Mouse (Mus musculus) heart, adult 9 months (tissue): ENCODE data around the gene Lrrc23.
"Not testable (repeated sequence)": the region's sequence is repeated elsewhere in the genome, so short reads cannot be mapped to it uniquely, and the experiment has no call there.

Experiments
- DNase-seq, 2 experiments: peaks; one replicate each; pipeline ENCODE4 v3.0.0; 2022; ENCODE audit warnings: low spot score in 2 of 2

The Lrrc23 gene

GRCm38 (mm10) chr6:124779222-124779983 lies at the start of gene Lrrc23:
Gene Lrrc23, minus strand, starts transcription at chr6:124779727.
- peak; percentile 52 to 65 for DNase-seq

- DNase-seq = no peak
These were observed 48.6 kb upstream of the Lrrc23 start for GRCm38 (mm10) chr6:124828101-124828592.

DNA sequence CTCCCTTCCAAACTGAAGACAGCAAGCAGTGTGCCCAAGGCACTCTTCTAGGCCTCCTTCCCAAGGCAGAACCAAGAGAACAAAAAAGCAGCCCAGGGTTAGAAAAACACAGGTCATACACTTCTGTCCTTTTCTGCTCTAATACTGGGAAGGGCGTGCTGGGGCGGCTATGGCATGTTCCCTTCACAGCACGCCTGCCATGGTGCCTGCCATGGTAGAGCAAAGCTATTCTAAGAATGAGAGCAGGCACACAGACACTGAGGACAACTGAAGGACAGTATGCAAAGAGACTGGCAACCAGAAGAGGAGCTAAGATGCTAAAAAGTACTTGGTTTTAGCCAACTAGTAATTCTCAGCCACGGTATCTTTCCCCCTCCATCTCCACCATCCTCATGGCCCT lies 42.5 kb upstream of the Lrrc23 start:
- no peak for DNase-seq

DNA sequence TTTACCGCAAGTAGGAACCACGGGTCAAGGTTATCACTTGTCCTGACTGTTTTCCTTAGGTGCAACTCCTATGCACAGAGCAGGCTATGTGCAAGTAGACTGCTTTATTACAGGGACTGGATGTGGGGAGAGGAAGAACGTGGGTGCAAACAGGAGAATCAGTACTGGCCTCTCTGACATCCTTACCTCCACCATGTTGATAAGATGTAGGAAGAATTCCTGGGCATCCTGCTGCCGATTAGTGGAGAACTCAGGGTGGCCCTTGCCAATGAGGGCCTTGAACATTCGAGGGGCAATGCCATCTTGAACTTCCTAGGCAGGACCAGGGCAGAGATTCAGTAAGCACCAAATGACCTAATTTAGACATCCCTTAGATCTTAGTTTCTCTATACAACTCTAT lies 41.4 kb upstream of the Lrrc23 start:
- DNase-seq = no peak

- DNase-seq = no peak
These were observed 38.4 kb upstream of the Lrrc23 start for GRCm38 (mm10) chr6:124817971-124818370.

- DNase-seq = no peak
These were observed 38.0 kb upstream of the Lrrc23 start for GRCm38 (mm10) chr6:124817563-124817962.

DNA sequence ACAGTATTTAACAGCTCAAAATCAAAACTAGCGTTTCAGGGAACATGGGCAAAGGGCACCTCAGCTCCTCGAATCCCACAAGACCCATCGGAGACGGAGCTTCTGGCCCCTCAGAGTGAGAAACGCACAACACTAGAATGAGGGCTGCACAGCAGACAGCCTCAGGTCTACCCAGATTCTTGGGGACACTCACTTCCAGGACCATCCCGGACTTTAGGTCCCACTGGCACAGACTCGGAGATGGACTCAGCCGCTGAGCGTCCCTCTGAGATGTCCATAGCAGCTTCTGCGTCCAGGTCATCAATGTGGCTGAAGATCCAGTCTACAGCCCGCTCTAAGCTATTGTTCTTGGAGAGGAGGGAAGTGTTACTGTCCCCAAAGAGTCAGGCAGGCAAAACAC lies 37.6 kb upstream of the Lrrc23 start:
- DNase-seq = no peak

GRCm38 (mm10) chr6:124816611-124817010 lies 37.1 kb upstream of the Lrrc23 start:
- no peak for DNase-seq

DNA sequence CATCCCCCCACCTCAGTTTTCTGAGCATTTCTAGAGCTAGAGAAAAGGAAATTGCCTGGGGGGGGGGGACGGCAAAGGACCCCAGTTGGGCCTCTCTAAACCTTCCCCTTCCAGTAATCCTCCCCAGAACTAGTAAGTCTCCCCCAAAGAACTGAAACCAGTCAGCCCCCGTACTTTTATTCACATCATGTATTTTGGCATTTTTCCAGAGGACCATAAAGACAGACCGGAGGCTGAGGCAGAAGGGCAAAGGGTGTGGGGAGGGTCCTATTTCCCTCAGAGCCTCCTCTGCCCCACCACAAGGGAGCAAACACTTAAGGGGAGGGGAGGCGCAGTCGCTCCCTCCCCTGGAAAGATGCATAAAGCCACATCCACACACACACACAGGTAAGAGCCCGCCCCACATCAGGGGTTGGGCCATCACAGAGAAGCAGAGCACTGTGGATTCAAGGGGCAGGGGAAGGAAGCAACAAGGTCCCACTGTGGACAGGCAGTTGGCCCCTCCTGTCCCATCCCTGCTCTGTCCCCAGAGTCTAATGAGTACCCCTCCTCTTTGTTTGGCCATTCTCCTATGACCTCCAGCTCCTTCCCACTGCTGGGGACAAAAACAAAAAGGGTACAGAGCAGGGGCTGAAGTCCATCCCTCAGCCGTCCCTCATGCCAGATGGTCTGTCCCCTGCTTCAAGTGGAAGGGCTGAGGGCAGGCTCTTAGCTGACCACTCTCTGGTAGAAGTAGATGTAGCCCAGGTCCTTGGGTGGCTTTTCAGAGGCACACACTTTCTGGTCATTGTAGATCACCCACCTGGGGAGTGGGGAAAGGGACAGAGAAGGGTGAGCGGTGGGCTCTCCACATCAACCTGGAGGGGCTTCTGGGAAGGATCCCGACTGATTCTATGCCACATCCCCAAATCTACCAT lies 35.6 kb upstream of the Lrrc23 start:
- no peak for DNase-seq

DNA sequence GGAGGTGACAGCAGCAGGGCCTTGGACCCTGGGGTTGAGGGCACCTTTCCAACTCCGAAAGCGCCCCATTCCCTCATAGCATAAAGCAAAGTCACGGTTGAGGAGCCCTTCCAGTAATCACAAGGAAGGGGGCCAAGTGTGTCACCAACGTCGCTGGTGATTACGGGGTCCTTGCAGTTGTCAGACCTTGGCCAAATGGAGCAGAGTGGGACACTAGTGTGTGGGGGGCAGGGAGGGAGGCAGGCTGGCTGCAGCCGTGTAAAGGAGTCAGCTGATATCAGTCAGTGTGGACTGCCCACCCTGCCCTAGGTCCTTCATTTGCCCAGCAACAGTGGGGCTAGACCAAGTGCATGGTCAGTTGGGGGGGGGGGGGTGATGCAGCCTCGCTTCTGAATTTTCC lies 34.9 kb upstream of the Lrrc23 start:
- no peak for DNase-seq

DNA sequence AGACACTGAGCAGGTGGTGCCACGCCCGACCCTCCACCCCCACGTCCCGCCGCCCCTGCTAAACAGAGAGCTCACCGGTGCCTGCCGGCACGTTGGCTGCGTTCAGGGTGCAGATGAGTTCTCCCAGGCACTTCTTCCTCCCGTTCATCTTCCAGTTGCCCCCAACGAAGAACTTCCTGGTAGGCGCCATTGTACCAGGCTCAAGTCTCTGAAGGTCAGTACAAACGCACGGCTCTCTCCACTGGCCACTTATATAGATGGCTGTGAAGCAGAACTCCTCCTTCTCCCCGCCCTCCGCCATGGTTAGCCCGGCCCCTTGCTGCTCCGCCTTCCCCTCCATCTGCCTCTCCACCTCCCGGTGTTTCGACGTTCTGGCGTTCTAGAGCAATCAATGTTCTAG lies 34.4 kb upstream of the Lrrc23 start, which contains the start of gene Tpi1:
TSS of gene Tpi1 (minus strand) at position 364 of the 400 bp plus-strand sequence.
- DNase-seq = peak; percentile 89 to 93

GRCm38 (mm10) chr6:124813496-124813895 lies 34.0 kb upstream of the Lrrc23 start:
- DNase-seq = peak; percentile 63 to 70

GRCm38 (mm10) chr6:124812848-124813247 lies 33.3 kb upstream of the Lrrc23 start:
- no peak for DNase-seq

DNA sequence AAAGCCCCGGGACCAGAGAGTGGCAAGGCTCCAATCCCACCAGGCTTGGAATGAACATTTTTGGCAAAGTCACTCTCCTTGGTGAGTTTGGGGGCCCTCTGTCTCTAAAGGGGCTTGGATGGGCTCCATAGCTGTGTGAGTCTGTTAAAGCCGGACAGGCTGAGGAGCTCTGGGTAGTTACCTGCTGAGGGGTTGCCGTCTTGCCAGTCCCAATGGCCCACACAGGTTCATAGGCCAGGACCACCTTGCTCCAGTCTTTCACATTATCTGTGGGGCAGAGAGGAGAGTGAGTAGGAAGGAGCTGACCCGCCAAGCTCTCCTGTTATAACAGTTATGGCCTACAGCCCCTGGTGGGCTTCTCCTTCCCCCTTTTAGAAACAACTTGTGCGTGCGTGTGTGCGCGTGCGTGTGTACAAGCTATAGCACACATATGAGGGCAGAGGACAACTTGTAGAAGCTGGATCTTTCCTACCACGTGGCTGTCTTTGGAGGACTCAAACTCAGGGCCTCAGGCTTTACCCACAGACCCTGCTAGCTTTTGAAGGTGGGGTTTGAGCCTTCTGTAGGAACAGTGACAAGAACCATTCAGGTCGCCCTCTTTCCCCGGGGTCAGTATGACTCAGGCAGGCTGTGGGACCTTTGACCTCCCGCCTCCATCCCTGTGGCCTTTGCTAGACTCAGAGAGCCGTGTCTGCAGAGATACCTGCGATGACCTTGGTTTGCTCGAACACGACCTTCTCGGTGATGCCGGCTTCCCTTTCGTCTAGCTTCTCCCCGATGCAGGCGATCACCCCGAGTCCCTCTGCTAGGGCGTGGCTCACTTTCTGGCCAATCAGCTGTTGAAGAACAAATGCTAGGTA lies 32.4 kb upstream of the Lrrc23 start:
- DNase-seq = no peak

DNA sequence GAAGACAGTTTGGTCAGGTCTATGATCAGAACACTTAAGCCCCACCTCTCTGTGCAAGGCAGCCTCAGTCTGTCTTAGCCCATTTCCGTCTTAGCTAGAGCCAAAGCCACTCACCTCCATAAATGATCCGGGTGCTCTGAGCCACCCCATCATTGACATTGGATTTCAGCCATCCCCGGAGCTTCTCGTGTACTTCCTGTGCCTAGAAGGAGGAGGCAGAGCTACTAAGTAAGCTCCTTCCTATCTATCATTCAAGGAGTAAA lies 31.8 kb upstream of the Lrrc23 start:
- DNase-seq = no peak

- not testable (repeated sequence) for DNase-seq
These were observed 31.3 kb upstream of the Lrrc23 start for GRCm38 (mm10) chr6:124810566-124811402.

- no peak for DNase-seq
These were observed 30.4 kb upstream of the Lrrc23 start for GRCm38 (mm10) chr6:124809775-124810538.

GRCm38 (mm10) chr6:124809052-124809774 lies 29.7 kb upstream of the Lrrc23 start:
- peak; percentile 84 to 87 for DNase-seq

GRCm38 (mm10) chr6:124808358-124809012 lies 29.0 kb upstream of the Lrrc23 start, which contains the start of gene Spsb2:
Gene Spsb2, plus strand, starts transcription at chr6:124808661.
- DNase-seq = peak; percentile 77 to 78
